Mouse (Mus musculus) myocyte (in vitro differentiated cells): Measurements from ENCODE around the gene Lpp.

ENCODE experiments used
- CEBPB ChIP-seq: IDR thresholded peaks from 2 replicates; pipeline ENCODE4 v1.6.1; 2011; ENCODE audit warnings: mild to moderate bottlenecking, moderate library complexity; ENCODE audit not compliant: poor library complexity, insufficient read depth, severe bottlenecking
- E2F4 ChIP-seq: IDR thresholded peaks from one replicate; pipeline ENCODE4 v1.6.1; 2011; ENCODE audit warnings: mild to moderate bottlenecking, control low read depth, moderate library complexity; ENCODE audit not compliant: insufficient read depth
- MAX ChIP-seq: IDR thresholded peaks from one replicate; pipeline ENCODE4 v1.6.1; 2011; ENCODE audit warnings: low read depth, mild to moderate bottlenecking, control low read depth
- MYOD1 ChIP-seq, 3 experiments: IDR thresholded peaks; one replicate each; pipeline ENCODE4 v1.6.1; 2011; ENCODE audit warnings: control low read depth in 2 of 3, low read depth in 2 of 3, mild to moderate bottlenecking in 2 of 3, moderate library complexity in 1 of 3; ENCODE audit not compliant: insufficient read length in 2 of 3, control insufficient read depth in 1 of 3
- MYOG ChIP-seq, 3 experiments: IDR thresholded peaks; one replicate each; pipeline ENCODE4 v1.6.1; 2011; ENCODE audit warnings: control low read depth in 2 of 3, low read depth in 2 of 3, mild to moderate bottlenecking in 2 of 3; ENCODE audit not compliant: insufficient read length in 2 of 3, control insufficient read depth in 1 of 3, insufficient read depth in 1 of 3
- POLR2A ChIP-seq: IDR thresholded peaks from one replicate; pipeline ENCODE4 v1.6.1; 2011; ENCODE audit warnings: low read depth, mild to moderate bottlenecking, control low read depth, moderate library complexity; ENCODE audit not compliant: insufficient read length
- POLR2AphosphoS2 ChIP-seq: IDR thresholded peaks from one replicate; pipeline ENCODE4 v1.6.1; 2011; ENCODE audit warnings: low read depth, control low read depth; ENCODE audit not compliant: insufficient read length
- SRF ChIP-seq: IDR thresholded peaks from one replicate; pipeline ENCODE4 v1.6.1; 2011; ENCODE audit warnings: low read depth; ENCODE audit not compliant: control insufficient read depth, insufficient read length
- TCF12 ChIP-seq: IDR thresholded peaks from one replicate; pipeline ENCODE4 v1.6.1; 2011; ENCODE audit warnings: mild to moderate bottlenecking, control low read depth; ENCODE audit not compliant: poor library complexity, insufficient read depth, severe bottlenecking
- TCF3 ChIP-seq: IDR thresholded peaks from one replicate; pipeline ENCODE4 v1.6.1; 2011; ENCODE audit warnings: low read depth, control low read depth; ENCODE audit not compliant: insufficient read length
- USF1 ChIP-seq: IDR thresholded peaks from one replicate; pipeline ENCODE4 v1.6.1; 2011; ENCODE audit warnings: low read depth, mild to moderate bottlenecking, control low read depth, moderate library complexity

DNA sequence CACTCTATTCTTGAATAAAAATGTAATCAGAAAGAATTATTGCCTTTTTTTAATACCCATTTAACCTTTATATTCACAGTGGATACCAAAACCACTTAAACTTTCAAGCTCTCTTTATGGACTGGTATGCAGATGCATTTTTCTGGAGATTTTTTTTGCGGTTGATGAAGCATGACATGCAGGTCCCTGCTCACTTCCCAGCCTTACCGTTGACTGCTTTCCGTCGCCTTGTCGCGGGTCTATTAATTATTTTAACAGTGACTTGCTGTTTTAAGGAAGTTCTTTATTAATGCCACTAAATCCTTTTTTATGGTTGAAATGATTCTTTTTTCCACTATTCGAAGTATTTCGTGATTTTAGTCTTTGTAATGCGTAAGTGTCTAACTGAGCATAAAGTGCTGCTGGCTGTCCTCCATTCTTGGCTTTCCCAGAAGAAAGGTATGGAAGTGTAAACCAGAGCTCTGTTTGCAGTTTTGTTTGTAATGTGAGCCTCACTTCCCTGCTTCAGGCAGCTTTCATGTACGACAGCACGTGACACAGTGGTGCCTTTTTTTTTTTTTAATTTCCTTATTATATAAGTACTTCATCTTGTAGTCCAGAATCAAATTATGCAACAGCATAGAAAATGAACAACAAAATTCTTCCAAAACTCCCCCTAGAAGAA, 526.2 kb downstream of the Lpp start:
- TF ChIP-seq POLR2A (no peak), E2F4 (no peak), MYOG (IDR thresholded peaks at IDR 0.05; ENCODE audit: control insufficient read depth in 1 of 3, insufficient read depth in 1 of 3, insufficient read length in 2 of 3, low read depth in 2 of 3) (no peak), TCF12 (no peak), MYOD1 (IDR thresholded peaks at IDR 0.05; ENCODE audit: control insufficient read depth in 1 of 3, insufficient read length in 2 of 3, low read depth in 2 of 3) (no peak), CEBPB (no peak), MAX (no peak), USF1 (no peak), POLR2AphosphoS2 (no peak), TCF3 (no peak), SRF (no peak)
